Mouse (Mus musculus) olfactory bulb, adult 2 months (tissue): ENCODE results near the gene Proca1. TPM values are rescaled to one million over a fixed set of nuclear protein-coding genes. Genes with fewer than 3 reads are reported as not detected.

Experiments used
- H3K27ac ChIP-seq: fragments of 200-500 bp; 2 replicates; pipeline ENCODE4 v1.5.1; 2012; ENCODE audit warnings: low read depth, low read length; ENCODE audit not compliant: insufficient read depth
- H3K4me1 ChIP-seq: fragments of 200-500 bp; 2 replicates; pipeline ENCODE4 v1.6.1; 2012; ENCODE audit warnings: low read length; ENCODE audit not compliant: control insufficient read depth, insufficient read depth
- H3K4me3 ChIP-seq: fragments of 200-500 bp; 2 replicates; pipeline ENCODE4 v1.5.1; 2012; ENCODE audit warnings: mild to moderate bottlenecking, low read depth, low read length, moderate library complexity; ENCODE audit not compliant: insufficient read depth
- CTCF ChIP-seq: fragments of 200-500 bp; IDR thresholded peaks from 2 replicates; pipeline ENCODE4 v1.5.1; 2012; ENCODE audit warnings: low read depth, mild to moderate bottlenecking, low read length, moderate library complexity; ENCODE audit not compliant: insufficient read depth
- POLR2A ChIP-seq: fragments of 200-500 bp; IDR thresholded peaks from 2 replicates; pipeline ENCODE4 v1.6.1; 2012; ENCODE audit warnings: mild to moderate bottlenecking, low read depth, low read length, moderate library complexity; ENCODE audit not compliant: insufficient read depth
- WGBS: fragments of 180-500 bp; shearing (Covaris S2); methylation state at CpG from one replicate; pipeline ENCODE4 v1.1.7; 2018; 5-methylcytosine and 5-hydroxymethylcytosine counted together
- polyA plus RNA-seq: library from polyadenylated mRNA; stranded (reverse); fragments of >200 nt; gene quantifications from 2 replicates; pipeline ENCODE4 v1.2.4, GENCODE M21; 2012; ENCODE audit warnings: low replicate concordance; ENCODE audit not compliant: missing spikeins, insufficient read depth, insufficient read length

Proca1 gene
- polyA plus RNA-seq, 1 experiment, result not detected

DNA sequence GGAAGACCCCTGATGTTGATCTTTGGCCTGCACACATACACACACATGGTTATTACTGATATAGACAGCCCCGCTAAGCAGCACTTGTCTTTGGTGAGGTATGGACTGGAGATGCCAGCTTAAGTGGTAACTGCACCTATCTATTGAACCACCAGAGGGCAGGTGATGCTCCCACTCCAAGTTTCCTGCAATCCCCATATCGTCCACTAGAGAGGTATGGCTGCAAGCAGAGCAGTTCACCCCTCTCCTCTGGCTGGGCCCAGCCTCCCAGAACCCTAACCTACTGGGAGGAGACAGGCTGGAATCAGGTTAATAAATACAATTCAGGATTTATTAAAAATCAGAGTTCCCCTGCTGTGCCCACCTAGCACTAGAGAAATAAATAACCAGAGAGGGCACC is 34.1 kb upstream of the Proca1 start:
- no peak overlapping the region for H3K27ac ChIP-seq
- WGBS, result 19% methylated on average over 2 of the region's 2 CpGs
- TF ChIP-seq CTCF, result peak; percentile 57
- TF ChIP-seq POLR2A, result no peak
- H3K4me3 ChIP-seq, result no peak overlapping the region
- H3K4me1 ChIP-seq, result peaks cover 25% of the 10 kb centered on the region

DNA sequence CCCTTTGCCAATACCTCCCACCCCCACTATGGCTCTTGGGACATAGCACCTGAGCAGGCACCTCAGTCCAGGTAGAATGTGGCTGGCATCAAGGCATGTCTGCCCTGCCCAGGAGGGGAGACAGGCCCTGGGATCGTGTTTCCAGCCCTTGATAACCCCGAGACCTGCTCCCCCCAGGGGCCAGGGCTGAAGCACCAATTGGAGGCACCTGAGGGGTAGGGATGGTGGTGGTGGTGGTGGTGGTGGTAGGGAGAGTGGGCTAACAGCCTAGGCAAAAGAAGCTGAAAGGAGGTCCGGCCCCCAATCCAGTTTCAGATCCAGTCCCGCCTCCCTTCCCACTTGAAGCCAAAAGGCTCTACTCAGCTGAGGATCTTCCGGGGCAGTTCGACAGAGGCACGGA is 33.6 kb upstream of the Proca1 start:
- Histone ChIP-seq H3K27ac (no peak overlapping the region), H3K4me3 (no peak overlapping the region), H3K4me1 (peaks cover 25% of the 10 kb centered on the region)
- 81% methylated on average over 7 of the region's 7 CpGs for whole genome bisulfite sequencing
- TF ChIP-seq POLR2A (no peak), CTCF (no peak)

DNA sequence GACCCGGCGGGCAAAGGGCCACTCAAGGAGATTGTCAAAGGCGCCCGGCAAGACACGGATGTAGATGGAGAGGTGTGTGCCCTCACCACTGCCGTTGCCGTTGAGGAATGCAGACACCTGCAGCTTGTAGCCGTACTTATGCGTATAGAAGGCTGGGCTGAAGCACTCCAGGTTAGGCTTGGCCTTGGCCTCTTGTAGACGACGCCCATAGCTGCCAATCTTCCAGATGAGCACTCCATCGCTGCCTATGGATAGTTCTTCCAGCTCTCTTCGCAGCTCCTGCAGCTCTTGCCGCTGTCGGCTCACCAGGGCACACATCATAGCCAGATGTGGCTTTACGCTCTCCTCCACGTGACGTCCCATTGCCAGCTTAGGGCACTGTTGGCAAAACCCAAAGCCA is 33.0 kb upstream of the Proca1 start:
- Histone ChIP-seq H3K27ac (no peak overlapping the region), H3K4me1 (peaks cover 29% of the 10 kb centered on the region), H3K4me3 (no peak overlapping the region)
- WGBS, result 90% methylated on average over 18 of the region's 18 CpGs
- TF ChIP-seq CTCF, result no peak
- TF ChIP-seq POLR2A, result no peak

DNA sequence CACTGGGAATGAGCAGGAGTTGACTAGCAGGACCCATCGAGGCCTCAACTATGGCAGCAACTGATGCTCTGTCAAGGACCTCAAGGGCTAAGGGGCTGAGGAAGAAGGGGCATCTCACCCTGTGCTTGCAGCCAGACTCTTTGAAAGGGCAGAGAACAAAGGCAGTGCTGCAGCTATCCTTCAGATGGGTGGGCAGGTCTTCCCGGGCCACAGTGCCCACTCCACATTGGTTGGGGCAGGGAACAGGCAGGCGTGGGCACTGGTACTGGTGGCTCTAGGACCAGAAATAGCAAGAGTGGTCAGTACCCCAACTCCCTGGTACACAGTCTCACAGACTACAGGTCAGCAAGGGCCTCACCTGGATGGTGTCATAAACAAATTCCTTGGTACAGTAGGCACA is 32.5 kb upstream of the Proca1 start:
- TF ChIP-seq POLR2A, result no peak
- no peak for TF ChIP-seq CTCF
- WGBS, result 83% methylated on average over 3 of the region's 3 CpGs
- H3K4me1 ChIP-seq, result peaks cover 32% of the 10 kb centered on the region
- no peak overlapping the region for H3K27ac ChIP-seq
- H3K4me3 ChIP-seq, result no peak overlapping the region

DNA sequence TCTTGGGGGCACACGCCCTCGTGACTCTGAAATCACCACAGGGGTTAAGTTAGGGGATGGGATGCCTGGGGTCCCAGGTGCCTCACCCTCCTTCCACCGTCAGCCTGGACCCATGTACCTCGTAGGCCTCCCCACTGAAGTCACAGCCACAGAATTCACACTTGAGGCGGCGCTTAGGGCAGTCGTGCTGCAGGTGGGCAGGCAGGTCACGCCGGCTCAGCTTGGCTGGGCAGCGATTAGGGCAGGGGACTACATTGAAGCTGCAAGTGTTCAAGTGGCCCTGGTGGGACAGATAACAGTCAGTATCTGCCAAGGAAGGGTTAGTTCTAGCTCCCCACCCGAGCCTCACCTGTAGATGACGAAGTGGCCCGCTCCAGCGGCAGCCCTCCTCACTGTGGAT is 32.0 kb upstream of the Proca1 start:
- H3K4me1 ChIP-seq, result peaks cover 35% of the 10 kb centered on the region
- TF ChIP-seq POLR2A (no peak), CTCF (no peak)
- WGBS, result 89% methylated on average over 14 of the region's 14 CpGs

DNA sequence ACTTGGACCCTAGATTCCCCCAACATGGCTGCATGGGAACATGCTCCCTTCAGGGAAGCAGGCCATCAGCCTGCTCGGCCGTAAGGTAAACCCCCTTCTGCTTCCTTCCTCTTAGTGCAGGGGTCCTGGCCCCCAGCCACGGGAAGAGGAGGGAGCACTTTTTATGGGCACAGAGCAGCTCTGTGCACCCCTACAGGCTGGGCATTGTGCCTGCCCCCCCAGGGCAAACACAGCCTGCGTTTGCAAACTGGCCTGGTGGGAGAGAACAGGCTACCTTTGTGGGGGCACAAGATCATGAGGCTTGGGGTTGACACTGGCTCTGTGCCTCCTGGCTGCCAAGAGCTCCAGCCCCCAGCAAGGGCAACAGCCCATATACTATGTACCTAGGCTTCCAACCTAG is 31.2 kb upstream of the Proca1 start:
- Histone ChIP-seq H3K4me3 (no peak overlapping the region), H3K27ac (no peak overlapping the region), H3K4me1 (peaks cover 35% of the 10 kb centered on the region)
- 33% methylated on average over 4 of the region's 4 CpGs for WGBS
- TF ChIP-seq POLR2A, result no peak
- TF ChIP-seq CTCF, result no peak

More for the DNA sequence above, 32.0 kb upstream of the Proca1 start:
- no peak overlapping the region for H3K27ac ChIP-seq
- H3K4me3 ChIP-seq, result no peak overlapping the region

DNA sequence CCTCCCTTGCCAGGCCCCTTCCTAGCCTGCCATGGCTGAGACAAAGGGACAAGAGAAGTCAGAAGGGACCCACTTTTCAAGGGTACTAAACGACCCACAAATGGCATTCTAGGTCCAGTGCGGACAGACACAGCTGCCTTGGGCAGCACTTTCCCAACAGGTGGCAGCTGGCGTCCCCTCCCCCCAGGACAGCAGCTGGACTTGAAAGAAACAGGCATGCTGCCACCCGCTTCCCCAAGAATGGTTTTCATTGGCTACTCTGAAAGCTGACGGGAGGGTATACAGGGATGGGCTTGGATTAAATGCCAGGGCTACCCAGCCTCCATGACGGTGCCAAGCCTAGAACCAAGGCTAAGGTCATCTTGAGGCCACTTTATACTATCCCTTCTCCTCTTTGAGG is 30.7 kb upstream of the Proca1 start:
- H3K4me1 ChIP-seq, result peaks cover 35% of the 10 kb centered on the region
- H3K4me3 ChIP-seq, result no peak overlapping the region
- H3K27ac ChIP-seq, result no peak overlapping the region
- TF ChIP-seq CTCF (no peak), POLR2A (no peak)
- 34% methylated on average over 6 of the region's 6 CpGs for WGBS

DNA sequence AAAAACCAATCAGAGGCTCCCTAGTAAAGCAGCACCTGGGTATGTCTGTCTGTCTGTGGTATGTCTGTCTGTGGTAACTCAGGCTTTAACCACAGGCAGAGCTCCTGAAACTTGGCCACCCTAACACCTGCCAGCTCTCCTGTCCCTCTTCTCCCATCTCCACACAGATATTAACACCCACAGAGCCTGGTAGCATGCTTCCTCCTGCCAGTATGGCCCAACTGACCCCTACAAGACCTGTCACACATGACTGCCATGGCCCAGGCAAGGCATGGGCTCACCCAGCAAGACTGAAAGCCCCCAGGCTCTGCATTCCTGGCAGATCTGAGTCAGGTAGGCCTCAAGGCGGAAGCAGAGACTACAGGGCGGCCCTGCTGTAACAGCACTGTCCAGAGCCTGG is 30.1 kb upstream of the Proca1 start:
- Histone ChIP-seq H3K4me3 (no peak overlapping the region), H3K4me1 (peaks cover 35% of the 10 kb centered on the region), H3K27ac (no peak overlapping the region)
- TF ChIP-seq CTCF, result no peak
- no peak for TF ChIP-seq POLR2A
- 78% methylated on average over 2 of the region's 2 CpGs for WGBS

DNA sequence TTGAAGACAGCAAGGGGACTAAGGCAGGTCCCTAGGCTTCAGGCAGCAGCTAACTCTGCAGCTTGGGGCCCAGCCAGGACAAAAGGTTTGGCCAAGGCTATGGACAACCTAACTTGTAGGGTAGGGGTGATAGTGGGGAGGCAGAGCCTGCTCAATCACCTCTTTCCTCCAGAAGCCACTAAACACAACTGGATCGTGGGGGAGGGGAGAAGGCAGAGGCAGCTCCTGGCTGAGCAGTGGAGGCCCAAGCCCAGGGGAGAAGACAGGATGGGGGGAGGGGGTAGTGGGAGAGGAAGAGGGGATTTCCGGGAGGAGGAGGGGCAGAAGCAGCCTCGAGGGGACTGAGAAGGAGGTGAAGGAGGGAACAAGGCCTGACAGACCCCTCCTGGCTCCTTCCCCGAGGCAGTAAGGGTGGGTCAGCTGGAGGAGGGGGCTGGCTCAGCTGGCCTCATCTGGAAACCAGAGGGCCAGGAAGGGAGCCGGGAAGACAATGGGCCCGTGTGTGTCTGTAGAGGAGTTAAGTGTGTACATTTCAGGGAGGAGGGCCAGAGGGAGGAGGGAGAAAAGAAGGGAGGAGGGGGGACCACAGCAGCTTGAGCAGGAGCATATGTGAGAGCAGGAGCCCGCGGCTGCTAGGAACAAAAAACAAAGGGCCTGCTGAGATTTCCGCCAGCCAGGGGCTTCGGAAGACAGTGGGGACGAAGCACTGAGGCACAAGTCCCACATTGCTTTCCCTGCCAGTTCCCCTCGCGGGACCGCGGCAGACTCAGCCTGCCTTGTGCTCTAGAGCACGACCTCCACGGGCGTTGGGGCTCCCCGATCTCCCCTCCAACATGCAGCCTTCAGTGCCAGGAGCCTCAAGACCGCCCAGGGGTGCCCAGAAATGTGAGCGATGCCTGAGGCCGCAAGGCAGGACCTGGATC is 29.2 kb upstream of the Proca1 start:
- peak overlapping the region; percentile 65 for H3K27ac ChIP-seq
- peaks cover 35% of the 10 kb centered on the region for H3K4me1 ChIP-seq
- peak overlapping the region; percentile 78 for H3K4me3 ChIP-seq
- TF ChIP-seq CTCF, result no peak
- 3% methylated on average over 22 of the region's 22 CpGs for WGBS

DNA sequence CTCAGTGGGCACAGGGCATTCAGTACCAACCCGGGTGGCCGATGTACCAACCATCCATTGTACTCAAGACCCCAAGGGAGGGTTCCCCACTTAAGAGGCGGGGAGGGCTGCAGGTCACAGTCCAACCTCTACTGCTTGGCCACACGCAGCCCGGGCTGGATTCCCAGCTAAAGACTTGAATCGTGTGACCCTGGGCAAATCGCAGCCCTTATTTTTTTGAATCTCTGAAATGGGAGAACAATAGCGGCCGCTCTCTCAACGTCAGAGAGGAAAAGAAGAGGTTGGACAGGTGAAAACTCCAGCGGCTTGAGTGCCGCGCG is 28.6 kb upstream of the Proca1 start:
- Histone ChIP-seq H3K27ac (peak overlapping the region; percentile 65), H3K4me1 (peaks cover 33% of the 10 kb centered on the region), H3K4me3 (peak overlapping the region; percentile 78)
- 2% methylated on average over 14 of the region's 14 CpGs for whole genome bisulfite sequencing
- TF ChIP-seq POLR2A (no peak), CTCF (no peak)
